Mouse (Mus musculus): ENCODE measurements at regions not wholly inside any gene's neighbourhood (a gene's known extent, or its start where the extent isn't known, plus 50 kb on each side); places are given as distances from the start of the nearest gene placed in this dataset.

GRCm38 (mm10) chr13:25751409-25751777 is 481.1 kb upstream of the Nrsn1 start:
- TF ChIP-seq EP300 (IDR thresholded peaks at IDR 0.05; ENCODE audit: insufficient read depth, low read depth, low read length) (no peak), CTCF (IDR thresholded peaks at IDR 0.05; ENCODE audit: low read depth, low read length) (no peak)
- H3K27me3 ChIP-seq (ENCODE audit: control insufficient read depth, insufficient read depth, low read length, poor library complexity, severe bottlenecking), result no peaks in the 10 kb centered on the region
- no peak overlapping the region for H3K9ac ChIP-seq (ENCODE audit: low read depth, poor library complexity, severe bottlenecking)
- H3K36me3 ChIP-seq (ENCODE audit: control insufficient read depth, insufficient read depth, low read length, poor library complexity, severe bottlenecking), result no peaks in the 10 kb centered on the region
- H3K27ac ChIP-seq (ENCODE audit: insufficient read depth, low read length), result no peak overlapping the region
- no peaks in the 10 kb centered on the region for H3K9me3 ChIP-seq (replicated peaks; ENCODE audit: control insufficient read depth, insufficient read depth, low read length, poor library complexity, severe bottlenecking)
- no peak overlapping the region for H3K4me3 ChIP-seq (ENCODE audit: low read depth, low read length)
- H3K4me1 ChIP-seq (ENCODE audit: control insufficient read depth, insufficient read depth, low read length), result no peaks in the 10 kb centered on the region

- Histone ChIP-seq H3K27me3 (ENCODE audit: control insufficient read depth, insufficient read depth, low read length, poor library complexity, severe bottlenecking) (no peaks in the 10 kb centered on the region), H3K4me3 (ENCODE audit: low read depth, low read length) (no peak overlapping the region), H3K9ac (ENCODE audit: low read depth, poor library complexity, severe bottlenecking) (no peak overlapping the region), H3K9me3 (replicated peaks; ENCODE audit: control insufficient read depth, insufficient read depth, low read length, poor library complexity, severe bottlenecking) (no peaks in the 10 kb centered on the region), H3K4me1 (ENCODE audit: control insufficient read depth, insufficient read depth, low read length) (no peaks in the 10 kb centered on the region), H3K27ac (ENCODE audit: insufficient read depth, low read length) (no peak overlapping the region), H3K36me3 (ENCODE audit: control insufficient read depth, insufficient read depth, low read length, poor library complexity, severe bottlenecking) (no peaks in the 10 kb centered on the region)
- no peak for TF ChIP-seq POLR2A (IDR thresholded peaks at IDR 0.05; ENCODE audit: insufficient read depth, low read length)
- no peak for TF ChIP-seq EP300 (IDR thresholded peaks at IDR 0.05; ENCODE audit: insufficient read depth, low read depth, low read length)
- TF ChIP-seq CTCF (IDR thresholded peaks at IDR 0.05; ENCODE audit: low read depth, low read length), result no peak
Measured at GRCm38 (mm10) chr13:25750460-25751408, 480.4 kb upstream of the Nrsn1 start.

GRCm38 (mm10) chr13:25738601-25739000 is 468.3 kb upstream of the Nrsn1 start:
- no peak overlapping the region for H3K27ac ChIP-seq (ENCODE audit: insufficient read depth, low read length)
- no peak overlapping the region for H3K9ac ChIP-seq (ENCODE audit: low read depth, poor library complexity, severe bottlenecking)
- no peaks in the 10 kb centered on the region for H3K9me3 ChIP-seq (replicated peaks; ENCODE audit: control insufficient read depth, insufficient read depth, low read length, poor library complexity, severe bottlenecking)
- no peaks in the 10 kb centered on the region for H3K36me3 ChIP-seq (ENCODE audit: control insufficient read depth, insufficient read depth, low read length, poor library complexity, severe bottlenecking)
- TF ChIP-seq EP300 (IDR thresholded peaks at IDR 0.05; ENCODE audit: insufficient read depth, low read depth, low read length), result no peak
- no peak for TF ChIP-seq POLR2A (IDR thresholded peaks at IDR 0.05; ENCODE audit: insufficient read depth, low read length)
- no peak for TF ChIP-seq CTCF (IDR thresholded peaks at IDR 0.05; ENCODE audit: low read depth, low read length)
- H3K4me3 ChIP-seq (ENCODE audit: low read depth, low read length), result no peak overlapping the region
- H3K27me3 ChIP-seq (ENCODE audit: control insufficient read depth, insufficient read depth, low read length, poor library complexity, severe bottlenecking), result no peaks in the 10 kb centered on the region
- H3K4me1 ChIP-seq (ENCODE audit: control insufficient read depth, insufficient read depth, low read length), result no peaks in the 10 kb centered on the region

DNA sequence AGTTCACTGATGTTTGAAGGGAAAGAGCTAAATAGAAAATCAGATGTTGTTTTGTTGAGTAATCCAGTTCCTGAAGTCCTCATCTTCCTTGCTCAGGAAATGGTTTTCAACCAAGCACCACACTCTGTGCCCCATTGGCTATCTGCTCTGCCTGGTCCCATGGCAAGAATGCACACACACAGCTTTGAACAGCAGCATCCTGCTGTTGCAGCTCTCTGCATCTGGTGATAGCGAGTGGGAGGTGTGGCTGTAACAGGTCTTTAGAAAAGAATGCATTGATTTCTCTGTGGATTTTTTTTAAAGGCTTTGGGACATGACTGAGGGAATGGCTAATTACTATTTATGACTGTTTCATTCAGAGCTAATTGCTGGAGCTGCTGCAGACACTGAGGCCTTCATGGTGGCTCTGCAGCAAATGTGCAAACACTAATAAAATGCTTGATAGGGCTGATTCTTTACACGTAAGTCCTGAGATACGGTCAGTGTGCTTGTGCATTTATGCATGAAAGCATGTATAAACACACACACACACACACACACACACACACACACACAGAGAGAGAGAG is 459.1 kb upstream of the Nrsn1 start:
- H3K4me3 ChIP-seq (ENCODE audit: low read depth, low read length), result no peak overlapping the region
- H3K4me1 ChIP-seq (ENCODE audit: control insufficient read depth, insufficient read depth, low read length), result no peaks in the 10 kb centered on the region
- H3K9ac ChIP-seq (ENCODE audit: low read depth, poor library complexity, severe bottlenecking), result no peak overlapping the region
- H3K27ac ChIP-seq (ENCODE audit: insufficient read depth, low read length), result no peak overlapping the region
- TF ChIP-seq CTCF (IDR thresholded peaks at IDR 0.05; ENCODE audit: low read depth, low read length) (no peak), POLR2A (IDR thresholded peaks at IDR 0.05; ENCODE audit: insufficient read depth, low read length) (no peak), EP300 (IDR thresholded peaks at IDR 0.05; ENCODE audit: insufficient read depth, low read depth, low read length) (no peak)
- H3K9me3 ChIP-seq (replicated peaks; ENCODE audit: control insufficient read depth, insufficient read depth, low read length, poor library complexity, severe bottlenecking), result no peaks in the 10 kb centered on the region
- no peaks in the 10 kb centered on the region for H3K36me3 ChIP-seq (ENCODE audit: control insufficient read depth, insufficient read depth, low read length, poor library complexity, severe bottlenecking)
- H3K27me3 ChIP-seq (ENCODE audit: control insufficient read depth, insufficient read depth, low read length, poor library complexity, severe bottlenecking), result no peaks in the 10 kb centered on the region

DNA sequence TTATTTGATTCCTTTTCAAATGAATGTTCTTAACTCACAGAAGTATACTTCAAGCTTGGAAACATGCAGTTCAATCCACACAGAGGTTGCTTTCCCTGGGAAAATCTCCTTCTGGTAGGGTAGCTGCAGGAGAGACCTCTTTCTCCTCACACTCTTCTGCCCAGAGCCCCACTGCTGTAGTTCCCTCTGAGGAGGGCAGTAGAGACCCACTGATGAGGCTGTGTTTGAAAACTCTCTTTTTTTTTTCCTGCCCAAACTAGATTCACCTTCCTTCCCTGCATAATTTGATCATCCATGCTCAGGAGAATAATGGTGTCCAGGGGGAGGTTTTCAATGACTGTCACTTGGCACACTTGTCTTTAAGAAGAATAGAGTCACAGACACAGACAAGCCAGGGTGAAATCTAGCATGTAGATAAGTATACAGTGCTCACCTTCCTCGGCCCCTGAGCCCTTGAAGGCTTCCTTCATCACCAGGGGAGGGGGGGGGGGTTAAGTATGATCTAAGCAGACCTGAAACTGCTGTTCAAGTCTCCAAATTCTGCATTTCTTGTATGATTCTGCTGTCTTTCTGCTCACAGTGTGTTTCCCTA is 457.3 kb upstream of the Nrsn1 start:
- no peaks in the 10 kb centered on the region for H3K9me3 ChIP-seq (replicated peaks; ENCODE audit: control insufficient read depth, insufficient read depth, low read length, poor library complexity, severe bottlenecking)
- no peak overlapping the region for H3K9ac ChIP-seq (ENCODE audit: low read depth, poor library complexity, severe bottlenecking)
- H3K4me1 ChIP-seq (ENCODE audit: control insufficient read depth, insufficient read depth, low read length), result no peaks in the 10 kb centered on the region
- H3K36me3 ChIP-seq (ENCODE audit: control insufficient read depth, insufficient read depth, low read length, poor library complexity, severe bottlenecking), result no peaks in the 10 kb centered on the region
- H3K27ac ChIP-seq (ENCODE audit: insufficient read depth, low read length), result no peak overlapping the region
- TF ChIP-seq EP300 (IDR thresholded peaks at IDR 0.05; ENCODE audit: insufficient read depth, low read depth, low read length) (no peak), POLR2A (IDR thresholded peaks at IDR 0.05; ENCODE audit: insufficient read depth, low read length) (no peak), CTCF (IDR thresholded peaks at IDR 0.05; ENCODE audit: low read depth, low read length) (no peak)
- no peak overlapping the region for H3K4me3 ChIP-seq (ENCODE audit: low read depth, low read length)
- H3K27me3 ChIP-seq (ENCODE audit: control insufficient read depth, insufficient read depth, low read length, poor library complexity, severe bottlenecking), result no peaks in the 10 kb centered on the region

Data from ES-Bruce4 (cell line).